Mouse (Mus musculus) liver, embryonic 16.5 days (tissue): ENCODE results near the gene Clpx. TPM values are rescaled to one million over a fixed set of nuclear protein-coding genes. Genes with fewer than 3 reads are reported as not detected.
A peak's percentile ranks its signal among the peaks of the same experiment; 100 is the strongest.
"Not testable (repeated sequence)": the region's sequence is repeated elsewhere in the genome, so short reads cannot be mapped to it uniquely, and the experiment has no call there.

Experiments
- ATAC-seq: fragments of 200-750 bp; cut with Nextera tagmentation; 2 replicates; pipeline ENCODE4 v1.8.0; 2017; ENCODE audit warnings: low read depth, mild to moderate bottlenecking, moderate number of reproducible peaks, moderate library complexity
- H3K27ac ChIP-seq: fragments of 300-500 bp; sonication (generic); 2 replicates; pipeline ENCODE4 v1.5.1; 2014; ENCODE audit warnings: mild to moderate bottlenecking, low read length
- H3K27me3 ChIP-seq: fragments of 300-500 bp; sonication (generic); 2 replicates; pipeline ENCODE4 v1.6.1; 2014; ENCODE audit warnings: low read depth, low read length, mixed read lengths; ENCODE audit not compliant: control insufficient read depth, insufficient read depth
- H3K36me3 ChIP-seq: fragments of 300-500 bp; sonication (generic); 2 replicates; pipeline ENCODE4 v1.6.1; 2014; ENCODE audit warnings: mild to moderate bottlenecking; ENCODE audit not compliant: control insufficient read depth, insufficient read depth
- H3K4me1 ChIP-seq: fragments of 300-500 bp; sonication (generic); 2 replicates; pipeline ENCODE4 v1.6.1; 2014; ENCODE audit warnings: low read depth, low read length, mixed read lengths; ENCODE audit not compliant: control insufficient read depth
- H3K4me2 ChIP-seq: fragments of 300-500 bp; sonication (generic); 2 replicates; pipeline ENCODE4 v1.6.1; 2014; ENCODE audit warnings: low read depth, low read length, mixed read lengths
- H3K4me3 ChIP-seq: fragments of 300-500 bp; sonication (generic); 2 replicates; pipeline ENCODE4 v1.5.1; 2014; ENCODE audit warnings: low read depth, mild to moderate bottlenecking, low read length
- H3K9ac ChIP-seq: fragments of 300-500 bp; sonication (generic); 2 replicates; pipeline ENCODE4 v1.6.1; 2014; ENCODE audit warnings: low read depth, low read length
- H3K9me3 ChIP-seq: fragments of 300-500 bp; sonication (generic); replicated peaks from 2 replicates; pipeline ENCODE4 v1.6.1; 2016; ENCODE audit warnings: low read length; ENCODE audit not compliant: control insufficient read depth
- WGBS: fragments of 180-500 bp; shearing (Covaris S2); extraction: QIAGEN DNeasy Blood & Tissue Kit; methylation state at CpG from one replicate; pipeline ENCODE4 v1.1.7; 2014; ENCODE audit not compliant: insufficient replicate concordance; 5-methylcytosine and 5-hydroxymethylcytosine counted together
- polyA plus RNA-seq: library from polyadenylated mRNA; unstranded; fragments of >200 nt; fragmentation: Nextera tagmentation; extraction: Ambion mirVana; gene quantifications from 2 replicates; pipeline ENCODE4 v1.2.1, GENCODE M21; 2015

The Clpx gene
- polyA plus RNA-seq, 1 experiment from 2014 or later, result 42.2 TPM

- Histone ChIP-seq H3K36me3 (no peaks in the 10 kb centered on the region), H3K4me3 (no peak overlapping the region), H3K4me1 (no peaks in the 10 kb centered on the region), H3K9me3 (no peaks in the 10 kb centered on the region), H3K9ac (no peak overlapping the region), H3K4me2 (no peak overlapping the region), H3K27ac (no peak overlapping the region), H3K27me3 (no peaks in the 10 kb centered on the region)
- WGBS, result 5% methylated on average over 3 of the region's 3 CpGs
- ATAC-seq, result no peak
These were observed 10.8 kb upstream of the Clpx start for GRCm38 (mm10) chr9:65283301-65283700.

GRCm38 (mm10) chr9:65288252-65288651 lies 5.8 kb upstream of the Clpx start:
- not testable (repeated sequence) for H3K36me3 ChIP-seq, ATAC-seq, H3K9ac ChIP-seq, H3K4me2 ChIP-seq, H3K27me3 ChIP-seq, H3K4me3 ChIP-seq, H3K27ac ChIP-seq, H3K9me3 ChIP-seq
- peaks cover 12% of the 10 kb centered on the region for H3K4me1 ChIP-seq
- 35% methylated on average over 5 of the region's 5 CpGs for WGBS

GRCm38 (mm10) chr9:65289988-65290387 lies 4.1 kb upstream of the Clpx start:
- Histone ChIP-seq H3K36me3 (no peaks in the 10 kb centered on the region), H3K4me3 (no peak overlapping the region), H3K4me2 (no peak overlapping the region), H3K9ac (no peak overlapping the region), H3K9me3 (no peaks in the 10 kb centered on the region), H3K27me3 (no peaks in the 10 kb centered on the region), H3K27ac (peak overlapping the region; percentile 29), H3K4me1 (peaks cover 12% of the 10 kb centered on the region)
- no peak for ATAC-seq
- 75% methylated on average over 4 of the region's 4 CpGs for whole genome bisulfite sequencing

- no peak overlapping the region for H3K4me2 ChIP-seq
- H3K27ac ChIP-seq, result no peak overlapping the region
- H3K27me3 ChIP-seq, result no peaks in the 10 kb centered on the region
- H3K36me3 ChIP-seq, result no peaks in the 10 kb centered on the region
- no peak overlapping the region for H3K9ac ChIP-seq
- ATAC-seq, result no peak
- no peaks in the 10 kb centered on the region for H3K9me3 ChIP-seq
- H3K4me3 ChIP-seq, result no peak overlapping the region
- WGBS, result 65% methylated on average over 3 of the region's 3 CpGs
- H3K4me1 ChIP-seq, result peaks cover 19% of the 10 kb centered on the region
These were observed 1.6 kb upstream of the Clpx start for GRCm38 (mm10) chr9:65292421-65292820.

- Histone ChIP-seq H3K9me3 (no peaks in the 10 kb centered on the region), H3K9ac (peak overlapping the region; percentile 81), H3K36me3 (no peaks in the 10 kb centered on the region), H3K27me3 (no peaks in the 10 kb centered on the region), H3K4me1 (peaks cover 19% of the 10 kb centered on the region), H3K27ac (peak overlapping the region; percentile 89), H3K4me3 (peak overlapping the region; percentile 97), H3K4me2 (peak overlapping the region; percentile 92)
- 21% methylated on average over 5 of the region's 5 CpGs for WGBS
- ATAC-seq, result no peak
These were observed 941 bp upstream of the Clpx start for GRCm38 (mm10) chr9:65293119-65293518.

GRCm38 (mm10) chr9:65293580-65293972 lies 484 bp upstream of the Clpx start:
- 0% methylated on average over 9 of the region's 9 CpGs for WGBS
- H3K36me3 ChIP-seq, result no peaks in the 10 kb centered on the region
- H3K27ac ChIP-seq, result peak overlapping the region; percentile 89
- peaks cover 19% of the 10 kb centered on the region for H3K4me1 ChIP-seq
- H3K4me3 ChIP-seq, result peak overlapping the region; percentile 97
- peak overlapping the region; percentile 92 for H3K4me2 ChIP-seq
- H3K9me3 ChIP-seq, result no peaks in the 10 kb centered on the region
- peak overlapping the region; percentile 81 for H3K9ac ChIP-seq
- H3K27me3 ChIP-seq, result no peaks in the 10 kb centered on the region
- ATAC-seq, result no peak

- H3K27ac ChIP-seq, result peak overlapping the region; percentile 84
- peak; percentile 10; the same call in 1 of the 2 replicates for ATAC-seq
- 1% methylated on average over 28 of the region's 28 CpGs for WGBS
These were observed 787 bp downstream of the Clpx start for GRCm38 (mm10) chr9:65294716-65295378.

GRCm38 (mm10) chr9:65297056-65297455 lies 3.0 kb downstream of the Clpx start:
- Histone ChIP-seq H3K36me3 (peaks cover 8% of the 10 kb centered on the region), H3K27me3 (no peaks in the 10 kb centered on the region), H3K9ac (no peak overlapping the region), H3K4me2 (no peak overlapping the region), H3K4me3 (no peak overlapping the region), H3K9me3 (no peaks in the 10 kb centered on the region), H3K4me1 (peaks cover 19% of the 10 kb centered on the region), H3K27ac (no peak overlapping the region)
- ATAC-seq, result no peak
- 79% methylated on average over 2 of the region's 2 CpGs for WGBS

More at GRCm38 (mm10) chr9:65294716-65295378, 787 bp downstream of the Clpx start:
- Histone ChIP-seq H3K4me3 (peak overlapping the region; percentile 97), H3K27me3 (no peaks in the 10 kb centered on the region), H3K36me3 (peaks cover 1% of the 10 kb centered on the region; the same call in 1 of the 2 replicates), H3K9me3 (no peaks in the 10 kb centered on the region), H3K9ac (peak overlapping the region; percentile 98), H3K4me2 (peak overlapping the region; percentile 84), H3K4me1 (peaks cover 19% of the 10 kb centered on the region)

- H3K9ac ChIP-seq, result no peak overlapping the region
- H3K4me3 ChIP-seq, result no peak overlapping the region
- 81% methylated on average over 3 of the region's 3 CpGs for WGBS
- H3K27ac ChIP-seq, result no peak overlapping the region
- no peaks in the 10 kb centered on the region for H3K27me3 ChIP-seq
- peaks cover 18% of the 10 kb centered on the region for H3K36me3 ChIP-seq
- H3K9me3 ChIP-seq, result no peaks in the 10 kb centered on the region
- H3K4me2 ChIP-seq, result no peak overlapping the region
- ATAC-seq, result no peak
- H3K4me1 ChIP-seq, result peaks cover 7% of the 10 kb centered on the region
These were observed 4.7 kb downstream of the Clpx start for GRCm38 (mm10) chr9:65298761-65299160.
